ENCODE assay signal across 15 mouse cellular contexts in the genomic region with DNA sequence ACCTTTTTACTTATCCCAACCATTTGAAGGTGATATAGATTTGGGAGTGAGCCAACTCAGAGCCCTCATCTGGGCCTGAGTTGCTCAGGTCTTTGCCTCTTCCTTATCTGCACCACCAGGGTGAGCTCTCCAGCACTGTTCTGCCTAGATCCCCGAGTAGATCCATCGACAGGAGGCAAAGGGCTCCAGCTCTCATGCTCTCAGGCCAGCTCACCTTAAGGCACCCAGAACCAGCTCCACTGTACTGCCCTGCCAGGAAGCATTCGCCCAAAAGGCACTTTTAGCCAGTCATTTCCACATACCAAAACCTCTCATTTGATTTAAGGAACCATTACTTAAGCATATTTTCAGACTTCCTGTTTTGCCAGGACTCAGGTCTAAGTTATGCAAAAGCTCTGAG. TPM values are rescaled to one million over a fixed set of nuclear protein-coding genes. Genes with fewer than 3 reads are reported as not detected.
DNase-seq lines count a peak whose midpoint lies in the region; ATAC-seq lines count a peak whose summit lies in the region.
"Had no signal": no experiment of that assay in that cellular context is flagged by ENCODE, and none has a peak within 500 bp of the region (broad histone marks: within the 10 kb centered on the region; RNA-seq: fewer than 3 reads in every experiment).

No protein-coding gene starts in this region.

- peaks cover 42% of the 10 kb centered on the region for H3K4me1 ChIP-seq in liver, embryonic 15.5 days (replicated peaks)
- H3K4me1 ChIP-seq: midbrain, embryonic 12.5 days had no signal

- 4% methylated on average over 3 of the region's 3 CpGs for WGBS in liver, embryonic 15.5 days (ENCODE audit: insufficient replicate concordance)

- ATAC-seq in liver, embryonic 15.5 days (ENCODE audit: insufficient read depth): peak; percentile 75
- ATAC-seq: forebrain, embryonic 14.5 days had no signal

- no peak overlapping the region for H3K9ac ChIP-seq in liver, embryonic 15.5 days
- H3K9ac ChIP-seq: hindbrain, embryonic 14.5 days; midbrain, embryonic 12.5 days had no signal

- no peaks in the 10 kb centered on the region for H3K27me3 ChIP-seq in liver, embryonic 15.5 days
- H3K27me3 ChIP-seq: midbrain, embryonic 12.5 days had no signal

- no peak overlapping the region for H3K4me2 ChIP-seq in liver, embryonic 15.5 days
- H3K4me2 ChIP-seq: hindbrain, embryonic 14.5 days; midbrain, embryonic 12.5 days had no signal

- no peak overlapping the region for H3K4me3 ChIP-seq in liver, embryonic 15.5 days (replicated peaks)
- H3K4me3 ChIP-seq: heart, adult 2 months; layer of hippocampus, adult 2 months; midbrain, embryonic 12.5 days had no signal

- no peaks in the 10 kb centered on the region for H3K9me3 ChIP-seq in liver, embryonic 15.5 days (replicated peaks)
- H3K9me3 ChIP-seq: midbrain, embryonic 12.5 days had no signal

- peak; percentile 11 for DNase-seq in adrenal gland, postnatal 14 days
- no peak for DNase-seq in adrenal gland, postnatal 10 days
- DNase-seq in 416B (ENCODE audit: low read depth): peak; percentile 37
- DNase-seq in c-Kit-positive CD71-positive TER-119-positive erythroid progenitor cells, embryonic 14.5 days (ENCODE audit: low spot score): peak; percentile 53
- no peak for DNase-seq in urinary bladder, adult 2 months (ENCODE audit: low spot score)
- DNase-seq in adrenal gland, postnatal 25 days: no peak
- no peak for DNase-seq in layer of hippocampus, adult 9-11 months
- DNase-seq: heart, adult 2 months; right cerebral cortex, postnatal 4 days; thymus, adult 2 months had no signal

- H3K36me3 ChIP-seq in liver, embryonic 15.5 days (replicated peaks): no peaks in the 10 kb centered on the region
- H3K36me3 ChIP-seq: midbrain, embryonic 12.5 days had no signal

- peak overlapping the region; percentile 24; the same call in 1 of the 2 replicates for H3K27ac ChIP-seq in liver, embryonic 15.5 days (replicated peaks)
- H3K27ac ChIP-seq: heart, adult 2 months; hindbrain, embryonic 14.5 days; layer of hippocampus, adult 2 months; midbrain, embryonic 12.5 days had no signal

RNA-seq across cellular contexts. Expression of gene Mblac2, which starts 29.8 kb away (rescaled TPM):
- total RNA-seq in adrenal gland, postnatal 14 days (2021): 6.8 and 8.1 TPM in 2 replicates
- total RNA-seq in adrenal gland, postnatal 10 days (2021): 10 to 100 TPM in 1 of 2 experiments, 1 to 10 TPM in 1; 7.0 to 12.4 TPM
- 3.4 and 3.7 TPM in 2 replicates for polyA plus RNA-seq in liver, embryonic 15.5 days (2015; fragmentation: Nextera tagmentation; extraction: Ambion mirVana)
- polyA plus RNA-seq in urinary bladder, adult 2 months (2012; rRNA removed): 5.3 TPM in 2 replicates
- 13.6 and 16.6 TPM in 2 replicates for total RNA-seq in adrenal gland, postnatal 25 days (2021)

RNA-seq across cellular contexts. Expression of gene Polr3g, which starts 30.1 kb away (rescaled TPM):
- 4.0 and 5.1 TPM in 2 replicates for total RNA-seq in adrenal gland, postnatal 14 days (2021)
- total RNA-seq in adrenal gland, postnatal 10 days (2021): 1 to 10 TPM; 5.0 to 6.9 TPM
- 7.8 and 10.0 TPM in 2 replicates for polyA plus RNA-seq in liver, embryonic 15.5 days (2015; fragmentation: Nextera tagmentation; extraction: Ambion mirVana)
- 8.4 and 8.8 TPM in 2 replicates for polyA plus RNA-seq in urinary bladder, adult 2 months (2012; rRNA removed)
- 7.5 and 9.2 TPM in 2 replicates for total RNA-seq in adrenal gland, postnatal 25 days (2021)

RNA-seq across cellular contexts. Expression of gene Cetn3, which starts 42.0 kb away (rescaled TPM):
- 119 and 128 TPM in 2 replicates for total RNA-seq in adrenal gland, postnatal 14 days (2021)
- total RNA-seq in adrenal gland, postnatal 10 days (2021): 100 to 1,000 TPM; 120 to 138 TPM
- polyA plus RNA-seq in liver, embryonic 15.5 days (2015; fragmentation: Nextera tagmentation; extraction: Ambion mirVana): 68.7 and 88.5 TPM in 2 replicates
- 133 and 143 TPM in 2 replicates for polyA plus RNA-seq in urinary bladder, adult 2 months (2012; rRNA removed)
- 124 and 137 TPM in 2 replicates for total RNA-seq in adrenal gland, postnatal 25 days (2021)

Comparison
In these comparisons a context has a peak if more than half of its experiments do, and no peak if none do; other contexts are left out.
1. DNase-seq: peak in adrenal gland, postnatal 14 days (single experiment), 416B (single experiment) and c-Kit-positive CD71-positive TER-119-positive erythroid progenitor cells, embryonic 14.5 days (single experiment); none in adrenal gland, postnatal 10 days (single experiment), urinary bladder, adult 2 months (single experiment), adrenal gland, postnatal 25 days (single experiment) and layer of hippocampus, adult 9-11 months (single experiment).